Mouse (Mus musculus): ENCODE results near the gene Gpd1. TPM values are rescaled to one million over a fixed set of nuclear protein-coding genes. Genes with fewer than 3 reads are reported as not detected.
A peak's percentile ranks its signal among the peaks of the same experiment; 100 is the strongest.

Gene Gpd1
- polyA plus RNA-seq (2014; fragmentation: Nextera tagmentation; extraction: Ambion mirVana) = 2.0 and 3.1 TPM in 2 replicates

DNA sequence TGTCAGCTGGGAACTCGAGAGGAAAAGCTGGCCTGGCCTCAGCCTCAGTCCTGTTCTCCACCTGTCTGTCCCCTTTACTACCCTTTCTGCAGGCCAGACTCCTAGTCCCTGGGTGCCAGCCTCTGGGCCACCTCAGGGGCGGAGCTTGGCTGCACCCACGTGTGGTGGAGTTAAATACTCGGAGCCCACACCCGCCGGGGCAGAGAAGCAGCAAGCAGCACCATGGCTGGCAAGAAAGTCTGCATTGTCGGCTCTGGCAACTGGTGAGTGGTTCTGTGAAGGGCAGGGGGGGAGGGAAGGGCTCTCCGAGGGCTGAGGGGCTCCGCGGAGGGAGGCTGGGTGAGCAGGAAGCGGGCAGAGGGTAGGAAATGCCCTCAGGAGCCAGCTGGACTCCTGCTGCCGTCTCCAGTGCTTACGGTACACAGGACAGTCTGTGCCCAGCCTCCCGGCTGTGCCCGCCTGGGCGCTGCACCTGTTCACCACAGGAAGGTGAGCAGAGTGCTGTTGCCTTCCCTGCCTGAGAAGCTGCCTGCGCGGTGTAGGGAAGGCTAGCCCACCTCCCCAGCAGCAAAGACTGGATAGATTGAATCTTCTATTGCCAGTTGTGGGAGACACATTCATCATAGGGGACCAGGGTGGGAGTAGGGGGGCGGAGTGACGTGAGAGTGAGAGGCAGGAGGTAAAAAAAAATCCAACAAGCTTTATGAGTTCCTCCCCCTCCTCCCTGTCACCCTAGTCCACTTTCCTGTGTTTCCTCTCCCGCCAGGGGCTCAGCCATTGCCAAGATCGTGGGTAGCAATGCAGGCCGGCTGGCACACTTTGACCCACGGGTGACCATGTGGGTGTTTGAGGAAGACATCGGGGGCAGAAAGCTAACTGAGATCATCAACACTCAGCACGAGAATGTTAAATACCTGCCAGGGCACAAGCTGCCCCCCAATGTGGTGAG, at the start of gene Gpd1:
Gene Gpd1, plus strand, starts transcription at position 130 of the 949 bp plus-strand sequence.
- H3K27ac ChIP-seq (ENCODE audit: low read depth, low read length) = peak within 1 kb of the TSS; percentile 37; the same call in 1 of the 2 replicates
- H3K27me3 ChIP-seq (ENCODE audit: control insufficient read depth, insufficient read depth, low read length) = no peaks in the 10 kb centered on the region
- no peak within 1 kb of the TSS for H3K4me3 ChIP-seq (ENCODE audit: low read length)
- no peaks in the 10 kb centered on the region for H3K9me3 ChIP-seq (ENCODE audit: control insufficient read depth, low read length)
- peak; percentile 8; the same call in 1 of the 2 replicates for ATAC-seq (ENCODE audit: low FRiP score, low TSS enrichment)
- peaks cover 24% of the 10 kb centered on the region for H3K36me3 ChIP-seq (ENCODE audit: control insufficient read depth, insufficient read depth, low read length)
- H3K4me2 ChIP-seq (replicated peaks; ENCODE audit: low read depth, low read length) = no peak within 1 kb of the TSS
- peaks cover 24% of the 10 kb centered on the region for H3K4me1 ChIP-seq (ENCODE audit: control insufficient read depth, insufficient read depth, low read length)
- H3K9ac ChIP-seq (ENCODE audit: low read depth, low read length) = no peak within 1 kb of the TSS
- 53% methylated on average over 26 of the region's 26 CpGs for WGBS

DNA sequence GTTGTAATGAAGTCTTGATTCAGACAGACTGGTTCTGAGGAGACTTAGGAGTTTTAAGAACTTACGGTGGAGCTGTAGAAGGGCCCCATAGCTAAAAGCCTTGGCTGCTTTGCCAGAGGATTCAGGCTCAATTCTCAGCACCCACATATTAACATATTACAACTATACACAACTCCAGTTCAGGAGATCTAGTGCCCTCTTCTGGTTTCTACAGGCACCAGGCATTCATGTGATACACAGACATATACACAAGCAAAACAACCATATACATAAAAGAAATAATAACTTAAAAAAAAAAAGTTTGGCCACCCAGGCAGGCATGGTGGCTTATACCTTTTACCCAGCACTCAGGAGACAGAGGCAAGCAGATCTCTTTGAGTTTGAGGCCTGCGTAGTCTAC, 49.8 kb upstream of the Gpd1 start:
- no peak for ATAC-seq (ENCODE audit: low FRiP score, low TSS enrichment)
- no peaks in the 10 kb centered on the region for H3K9me3 ChIP-seq (ENCODE audit: control insufficient read depth, low read length)
- H3K4me2 ChIP-seq (replicated peaks; ENCODE audit: low read depth, low read length) = no peak overlapping the region
- no peaks in the 10 kb centered on the region for H3K36me3 ChIP-seq (ENCODE audit: control insufficient read depth, insufficient read depth, low read length)
- peaks cover 6% of the 10 kb centered on the region; the same call in 1 of the 2 replicates for H3K4me1 ChIP-seq (ENCODE audit: control insufficient read depth, insufficient read depth, low read length)
- H3K27me3 ChIP-seq (ENCODE audit: control insufficient read depth, insufficient read depth, low read length) = peaks cover 45% of the 10 kb centered on the region
- no peak overlapping the region for H3K9ac ChIP-seq (ENCODE audit: low read depth, low read length)
- 98% methylated on average over 2 of the region's 2 CpGs for WGBS
- H3K4me3 ChIP-seq (ENCODE audit: low read length) = no peak overlapping the region
- H3K27ac ChIP-seq (ENCODE audit: low read depth, low read length) = no peak overlapping the region

DNA sequence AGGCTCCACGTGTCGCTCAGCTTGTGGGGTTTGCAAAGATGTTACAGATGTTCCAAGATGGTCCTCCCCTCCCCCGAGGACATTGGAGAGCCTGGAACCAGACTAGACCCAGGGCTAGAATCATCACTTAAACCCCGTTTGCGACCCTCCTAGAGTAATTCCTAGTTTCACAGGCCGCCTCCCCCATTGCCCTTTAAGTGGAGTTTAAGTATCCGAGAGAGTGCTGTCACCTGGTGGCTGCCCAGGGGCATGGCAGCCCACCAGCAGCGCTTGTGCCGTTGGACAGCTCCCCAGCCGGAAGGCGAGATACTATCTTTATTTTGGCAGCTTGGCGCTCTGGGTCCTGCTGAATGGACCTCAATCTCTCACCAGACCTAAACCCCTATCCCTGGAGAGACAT, 48.4 kb upstream of the Gpd1 start:
- H3K27ac ChIP-seq (ENCODE audit: low read depth, low read length) = no peak overlapping the region
- peaks cover 52% of the 10 kb centered on the region for H3K27me3 ChIP-seq (ENCODE audit: control insufficient read depth, insufficient read depth, low read length)
- no peak for ATAC-seq (ENCODE audit: low FRiP score, low TSS enrichment)
- H3K4me1 ChIP-seq (ENCODE audit: control insufficient read depth, insufficient read depth, low read length) = peaks cover 6% of the 10 kb centered on the region; the same call in 1 of the 2 replicates
- no peaks in the 10 kb centered on the region for H3K36me3 ChIP-seq (ENCODE audit: control insufficient read depth, insufficient read depth, low read length)
- H3K4me3 ChIP-seq (ENCODE audit: low read length) = no peak overlapping the region
- no peaks in the 10 kb centered on the region for H3K9me3 ChIP-seq (ENCODE audit: control insufficient read depth, low read length)
- H3K4me2 ChIP-seq (replicated peaks; ENCODE audit: low read depth, low read length) = no peak overlapping the region; the same call in 1 of the 2 replicates
- H3K9ac ChIP-seq (ENCODE audit: low read depth, low read length) = no peak overlapping the region
- 2% methylated on average over 12 of the region's 12 CpGs for WGBS

DNA sequence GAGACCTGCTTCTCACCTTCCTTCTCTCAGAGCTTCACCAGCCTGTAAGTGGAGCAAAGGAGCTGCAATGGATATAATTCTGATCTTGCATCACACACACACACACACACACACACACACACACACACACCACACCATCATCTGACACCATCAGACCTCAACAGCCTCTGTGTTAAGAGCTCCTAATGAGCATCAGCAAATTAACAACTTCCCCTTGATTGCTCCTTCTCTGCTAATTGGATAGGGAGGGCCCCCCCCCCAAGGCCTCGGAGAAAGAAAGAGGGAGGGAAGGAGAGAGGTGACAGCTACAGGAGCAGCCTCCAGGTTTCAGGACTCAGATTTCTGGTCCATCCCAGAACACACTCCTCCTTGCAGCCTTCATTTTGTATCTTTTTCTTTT, 47.9 kb upstream of the Gpd1 start:
- no peak overlapping the region for H3K9ac ChIP-seq (ENCODE audit: low read depth, low read length)
- H3K4me1 ChIP-seq (ENCODE audit: control insufficient read depth, insufficient read depth, low read length) = peaks cover 3% of the 10 kb centered on the region; the same call in 1 of the 2 replicates
- no peaks in the 10 kb centered on the region for H3K36me3 ChIP-seq (ENCODE audit: control insufficient read depth, insufficient read depth, low read length)
- no peak overlapping the region for H3K4me3 ChIP-seq (ENCODE audit: low read length)
- no peak for ATAC-seq (ENCODE audit: low FRiP score, low TSS enrichment)
- peaks cover 52% of the 10 kb centered on the region for H3K27me3 ChIP-seq (ENCODE audit: control insufficient read depth, insufficient read depth, low read length)
- no peak overlapping the region for H3K4me2 ChIP-seq (replicated peaks; ENCODE audit: low read depth, low read length)
- 0% methylated on average over 1 of the region's 1 CpGs for WGBS
- no peaks in the 10 kb centered on the region for H3K9me3 ChIP-seq (ENCODE audit: control insufficient read depth, low read length)
- no peak overlapping the region for H3K27ac ChIP-seq (ENCODE audit: low read depth, low read length)

DNA sequence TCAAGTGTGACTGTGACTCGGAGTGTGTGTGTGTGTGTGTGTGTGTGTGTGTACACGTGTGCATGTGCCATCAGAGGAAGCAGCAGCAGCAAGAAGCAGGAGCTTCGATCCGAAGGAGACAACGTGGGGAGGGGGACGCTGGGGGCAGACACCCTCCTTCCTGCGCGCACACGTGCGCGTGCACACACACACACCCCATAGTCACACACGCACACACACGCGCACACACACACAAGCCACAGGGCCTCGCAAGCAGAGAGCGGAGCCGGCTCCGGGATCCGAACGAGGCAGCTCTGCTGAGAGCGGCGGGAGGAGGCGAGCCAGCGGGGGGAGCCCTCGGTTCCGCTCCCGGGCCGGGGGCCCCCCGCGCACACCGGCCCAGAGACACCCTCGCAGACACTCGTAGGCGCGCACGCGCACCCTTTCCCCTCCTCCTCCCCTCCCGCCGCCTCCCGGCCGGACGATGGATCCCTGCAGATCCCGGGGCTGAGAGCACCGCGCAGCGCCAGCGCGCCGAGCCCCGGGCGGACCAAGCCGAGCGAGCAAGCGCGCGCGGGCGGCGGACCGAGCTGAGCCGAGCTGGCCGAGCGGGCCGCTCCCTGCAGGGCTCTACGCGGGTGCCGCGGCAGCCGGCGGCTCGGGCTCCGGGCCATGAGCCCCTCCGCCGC, 47.0 kb upstream of the Gpd1 start, which contains the start of gene Asic1:
Gene Asic1, plus strand, starts transcription at position 215 of the 668 bp plus-strand sequence.
- Histone ChIP-seq H3K36me3 (ENCODE audit: control insufficient read depth, insufficient read depth, low read length) (no peaks in the 10 kb centered on the region), H3K4me2 (replicated peaks; ENCODE audit: low read depth, low read length) (peak within 1 kb of the TSS; percentile 98), H3K9ac (ENCODE audit: low read depth, low read length) (peak within 1 kb of the TSS; percentile 63), H3K4me1 (ENCODE audit: control insufficient read depth, insufficient read depth, low read length) (peaks cover 3% of the 10 kb centered on the region; the same call in 1 of the 2 replicates), H3K27ac (ENCODE audit: low read depth, low read length) (no peak within 1 kb of the TSS), H3K4me3 (ENCODE audit: low read length) (peak within 1 kb of the TSS; percentile 54), H3K9me3 (ENCODE audit: control insufficient read depth, low read length) (no peaks in the 10 kb centered on the region), H3K27me3 (ENCODE audit: control insufficient read depth, insufficient read depth, low read length) (peaks cover 49% of the 10 kb centered on the region)
- under 1% methylated on average over 49 of the region's 74 CpGs for WGBS
- peak; percentile 84 for ATAC-seq (ENCODE audit: low FRiP score, low TSS enrichment)

DNA sequence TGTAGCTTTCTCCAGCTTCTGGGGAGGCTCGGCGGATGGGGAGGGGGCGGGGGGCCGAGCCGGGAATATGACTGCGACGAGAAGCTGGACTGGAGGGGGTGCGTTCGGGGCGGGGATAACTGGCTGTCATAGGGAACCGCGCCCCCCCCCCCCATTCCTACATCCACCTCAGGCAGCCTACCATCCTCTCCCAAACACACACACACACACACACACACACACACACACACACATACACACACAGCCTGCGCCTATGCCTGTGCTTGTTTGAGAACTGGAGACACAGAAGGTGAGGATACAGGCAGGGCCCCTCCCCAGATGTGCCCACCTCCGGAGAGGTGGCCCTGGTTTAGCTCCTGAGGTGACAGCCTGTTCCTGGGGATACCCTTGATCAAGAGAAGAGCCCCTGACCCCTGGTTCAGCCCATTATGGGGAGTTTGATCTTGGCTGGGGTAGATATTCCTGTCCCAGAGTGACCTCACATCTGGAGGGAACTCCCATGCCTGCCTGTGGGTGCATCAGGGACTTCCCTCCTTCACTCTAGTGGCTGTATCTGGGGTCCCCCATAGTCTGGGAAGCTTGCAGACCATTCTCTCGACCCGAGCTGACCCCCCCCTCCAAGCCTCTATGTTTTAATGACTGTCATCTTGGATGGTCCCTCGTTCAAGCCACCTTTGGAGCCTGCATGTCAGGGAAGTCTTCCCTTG, 46.2 kb upstream of the Gpd1 start:
- Histone ChIP-seq H3K9ac (ENCODE audit: low read depth, low read length) (peak overlapping the region; percentile 63), H3K4me3 (ENCODE audit: low read length) (peak overlapping the region; percentile 54), H3K4me1 (ENCODE audit: control insufficient read depth, insufficient read depth, low read length) (peaks cover 3% of the 10 kb centered on the region; the same call in 1 of the 2 replicates), H3K27me3 (ENCODE audit: control insufficient read depth, insufficient read depth, low read length) (peaks cover 45% of the 10 kb centered on the region), H3K9me3 (ENCODE audit: control insufficient read depth, low read length) (no peaks in the 10 kb centered on the region), H3K27ac (ENCODE audit: low read depth, low read length) (no peak overlapping the region), H3K4me2 (replicated peaks; ENCODE audit: low read depth, low read length) (peak overlapping the region; percentile 98), H3K36me3 (ENCODE audit: control insufficient read depth, insufficient read depth, low read length) (no peaks in the 10 kb centered on the region)
- WGBS = 10% methylated on average over 14 of the region's 17 CpGs
- ATAC-seq (ENCODE audit: low FRiP score, low TSS enrichment) = no peak

DNA sequence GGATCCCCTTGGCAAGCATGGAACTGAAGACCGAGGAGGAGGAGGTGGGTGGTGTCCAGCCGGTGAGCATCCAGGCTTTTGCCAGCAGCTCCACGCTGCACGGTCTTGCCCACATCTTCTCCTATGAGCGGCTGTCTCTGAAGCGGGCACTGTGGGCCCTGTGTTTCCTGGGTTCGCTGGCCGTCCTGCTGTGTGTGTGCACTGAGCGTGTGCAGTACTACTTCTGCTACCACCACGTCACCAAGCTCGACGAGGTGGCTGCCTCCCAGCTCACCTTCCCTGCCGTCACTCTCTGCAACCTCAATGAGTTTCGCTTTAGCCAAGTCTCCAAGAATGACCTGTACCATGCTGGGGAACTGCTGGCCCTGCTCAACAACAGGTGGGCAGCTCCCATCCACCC, 45.5 kb upstream of the Gpd1 start:
- Histone ChIP-seq H3K9ac (ENCODE audit: low read depth, low read length) (no peak overlapping the region), H3K27me3 (ENCODE audit: control insufficient read depth, insufficient read depth, low read length) (peaks cover 39% of the 10 kb centered on the region)
- WGBS = 76% methylated on average over 14 of the region's 14 CpGs

DNA sequence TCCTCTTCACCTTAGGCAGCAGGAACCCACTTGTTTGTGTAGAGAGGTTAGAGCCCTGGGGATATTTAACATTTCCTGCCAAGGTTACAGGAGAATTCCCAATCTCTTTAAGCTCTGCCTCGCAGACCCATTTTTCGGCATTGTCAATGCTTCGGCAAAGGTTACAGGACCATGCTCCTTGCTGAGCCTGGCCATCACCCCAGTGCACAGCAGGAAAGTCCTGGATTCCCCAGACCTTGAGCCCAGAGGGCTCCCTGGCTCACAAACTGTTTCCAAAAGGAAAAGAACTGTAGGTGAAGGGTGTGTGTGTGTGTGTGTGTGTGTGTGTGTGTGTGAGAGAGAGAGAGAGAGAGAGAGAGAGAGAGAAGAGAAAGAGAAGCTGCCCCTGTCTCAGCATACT, 42.4 kb upstream of the Gpd1 start:
- H3K4me1 ChIP-seq (ENCODE audit: control insufficient read depth, insufficient read depth, low read length) = peaks cover 3% of the 10 kb centered on the region; the same call in 1 of the 2 replicates
- WGBS = 86% methylated on average over 3 of the region's 3 CpGs
- no peaks in the 10 kb centered on the region for H3K9me3 ChIP-seq (ENCODE audit: control insufficient read depth, low read length)
- H3K36me3 ChIP-seq (ENCODE audit: control insufficient read depth, insufficient read depth, low read length) = no peaks in the 10 kb centered on the region
- H3K27ac ChIP-seq (ENCODE audit: low read depth, low read length) = no peak overlapping the region
- H3K27me3 ChIP-seq (ENCODE audit: control insufficient read depth, insufficient read depth, low read length) = peaks cover 30% of the 10 kb centered on the region
- H3K9ac ChIP-seq (ENCODE audit: low read depth, low read length) = no peak overlapping the region
- no peak overlapping the region for H3K4me2 ChIP-seq (replicated peaks; ENCODE audit: low read depth, low read length)
- ATAC-seq (ENCODE audit: low FRiP score, low TSS enrichment) = no peak
- no peak overlapping the region for H3K4me3 ChIP-seq (ENCODE audit: low read length)

More for the DNA sequence above, 45.5 kb upstream of the Gpd1 start:
- Histone ChIP-seq H3K27ac (ENCODE audit: low read depth, low read length) (no peak overlapping the region), H3K4me3 (ENCODE audit: low read length) (no peak overlapping the region), H3K9me3 (ENCODE audit: control insufficient read depth, low read length) (no peaks in the 10 kb centered on the region), H3K4me1 (ENCODE audit: control insufficient read depth, insufficient read depth, low read length) (peaks cover 3% of the 10 kb centered on the region; the same call in 1 of the 2 replicates), H3K4me2 (replicated peaks; ENCODE audit: low read depth, low read length) (no peak overlapping the region), H3K36me3 (ENCODE audit: control insufficient read depth, insufficient read depth, low read length) (no peaks in the 10 kb centered on the region)
- ATAC-seq (ENCODE audit: low FRiP score, low TSS enrichment) = no peak

All from kidney, embryonic 14.5 days (tissue).